Mouse (Mus musculus) intestine, embryonic 16.5 days (tissue): ENCODE results near the gene Mef2d. TPM values are rescaled to one million over a fixed set of nuclear protein-coding genes. Genes with fewer than 3 reads are reported as not detected.
A peak's percentile ranks its signal among the peaks of the same experiment; 100 is the strongest.

Experiments used
- ATAC-seq: fragments of 200-750 bp; cut with Nextera tagmentation; 2 replicates; pipeline ENCODE4 v1.8.0; 2017; ENCODE audit warnings: moderate TSS enrichment, moderate library complexity
- H3K27ac ChIP-seq: fragments of 300-500 bp; sonication (generic); 2 replicates; pipeline ENCODE4 v1.5.1; 2014; ENCODE audit warnings: mild to moderate bottlenecking, low read length
- H3K27me3 ChIP-seq: fragments of 300-500 bp; sonication (generic); replicated peaks from 2 replicates; pipeline ENCODE4 v1.6.1; 2014; ENCODE audit warnings: low read length, control low read depth, mixed read lengths; ENCODE audit not compliant: control insufficient read depth, insufficient read depth
- H3K36me3 ChIP-seq: fragments of 300-500 bp; sonication (generic); 2 replicates; pipeline ENCODE4 v1.6.1; 2014; ENCODE audit warnings: low read length, control low read depth; ENCODE audit not compliant: control insufficient read depth, insufficient read depth
- H3K4me1 ChIP-seq: fragments of 300-500 bp; sonication (generic); 2 replicates; pipeline ENCODE4 v1.6.1; 2014; ENCODE audit warnings: low read length, control low read depth, mixed read lengths; ENCODE audit not compliant: control insufficient read depth, insufficient read depth
- H3K4me2 ChIP-seq: fragments of 300-500 bp; sonication (generic); 2 replicates; pipeline ENCODE4 v1.6.1; 2014; ENCODE audit warnings: low read depth, low read length, control low read depth
- H3K4me3 ChIP-seq: fragments of 300-500 bp; sonication (generic); 2 replicates; pipeline ENCODE4 v1.5.1; 2014; ENCODE audit warnings: mild to moderate bottlenecking, low read length
- H3K9ac ChIP-seq: fragments of 300-500 bp; sonication (generic); 2 replicates; pipeline ENCODE4 v1.6.1; 2014; ENCODE audit warnings: low read depth, low read length
- H3K9me3 ChIP-seq: fragments of 300-500 bp; sonication (generic); 2 replicates; pipeline ENCODE4 v1.6.1; 2016; ENCODE audit warnings: low read length, control low read depth; ENCODE audit not compliant: control insufficient read depth
- WGBS: fragments of 180-500 bp; shearing (Covaris S2); extraction: QIAGEN DNeasy Blood & Tissue Kit; methylation state at CpG from one replicate; pipeline ENCODE4 v1.1.7; 2014; 5-methylcytosine and 5-hydroxymethylcytosine counted together
- polyA plus RNA-seq: library from polyadenylated mRNA; unstranded; fragments of >200 nt; fragmentation: Nextera tagmentation; extraction: Ambion mirVana; gene quantifications from 2 replicates; pipeline ENCODE4 v1.2.1, GENCODE M21; 2015

The Mef2d gene
- polyA plus RNA-seq, 1 experiment from 2014 or later: 13.7 TPM

- Histone ChIP-seq H3K9me3 (no peaks in the 10 kb centered on the region), H3K27ac (peak overlapping the region; percentile 100), H3K4me2 (peak overlapping the region; percentile 79), H3K4me1 (peaks cover 64% of the 10 kb centered on the region), H3K4me3 (peak overlapping the region; percentile 90), H3K36me3 (no peaks in the 10 kb centered on the region), H3K9ac (peak overlapping the region; percentile 85), H3K27me3 (no peaks in the 10 kb centered on the region)
- no peak for ATAC-seq
- 41% methylated on average over 6 of the region's 6 CpGs for WGBS
Measured at GRCm38 (mm10) chr3:88140903-88141430, 1.2 kb upstream of the Mef2d start.

- peaks cover 65% of the 10 kb centered on the region for H3K4me1 ChIP-seq
- WGBS: 8% methylated on average over 9 of the region's 9 CpGs
- ATAC-seq: no peak
Measured at GRCm38 (mm10) chr3:88141439-88141786, 759 bp upstream of the Mef2d start.

GRCm38 (mm10) chr3:88142546-88142915 lies 359 bp downstream of the Mef2d start:
- peak overlapping the region; percentile 79 for H3K4me2 ChIP-seq
- no peaks in the 10 kb centered on the region for H3K36me3 ChIP-seq
- no peaks in the 10 kb centered on the region for H3K9me3 ChIP-seq
- ATAC-seq: peak; percentile 8
- H3K27me3 ChIP-seq: no peaks in the 10 kb centered on the region
- peak overlapping the region; percentile 90 for H3K4me3 ChIP-seq
- under 1% methylated on average over 57 of the region's 57 CpGs for WGBS
- peak overlapping the region; percentile 93 for H3K9ac ChIP-seq
- H3K4me1 ChIP-seq: peaks cover 67% of the 10 kb centered on the region
- H3K27ac ChIP-seq: peak overlapping the region; percentile 100

More at GRCm38 (mm10) chr3:88141439-88141786, 759 bp upstream of the Mef2d start:
- no peaks in the 10 kb centered on the region for H3K36me3 ChIP-seq
- H3K27me3 ChIP-seq: no peaks in the 10 kb centered on the region
- H3K9ac ChIP-seq: peak overlapping the region; percentile 85
- peak overlapping the region; percentile 90 for H3K4me3 ChIP-seq
- no peaks in the 10 kb centered on the region for H3K9me3 ChIP-seq
- H3K27ac ChIP-seq: peak overlapping the region; percentile 100
- H3K4me2 ChIP-seq: peak overlapping the region; percentile 79

- H3K4me1 ChIP-seq: peaks cover 72% of the 10 kb centered on the region
- 0 out of 2 replicates have a peak, but pooled peaks have one; percentile 4 for ATAC-seq
- WGBS: under 1% methylated on average over 32 of the region's 33 CpGs
Measured at GRCm38 (mm10) chr3:88142916-88143771, 972 bp downstream of the Mef2d start.

GRCm38 (mm10) chr3:88143961-88144486 lies 1.9 kb downstream of the Mef2d start:
- H3K4me1 ChIP-seq: peaks cover 78% of the 10 kb centered on the region
- no peaks in the 10 kb centered on the region for H3K9me3 ChIP-seq
- H3K27me3 ChIP-seq: no peaks in the 10 kb centered on the region
- peak overlapping the region; percentile 100 for H3K27ac ChIP-seq
- no peak for ATAC-seq
- H3K9ac ChIP-seq: peak overlapping the region; percentile 93
- no peaks in the 10 kb centered on the region for H3K36me3 ChIP-seq
- 18% methylated on average over 5 of the region's 5 CpGs for WGBS
- H3K4me3 ChIP-seq: peak overlapping the region; percentile 90
- peak overlapping the region; percentile 79 for H3K4me2 ChIP-seq

More at GRCm38 (mm10) chr3:88142916-88143771, 972 bp downstream of the Mef2d start:
- no peaks in the 10 kb centered on the region for H3K27me3 ChIP-seq
- peak overlapping the region; percentile 90 for H3K4me3 ChIP-seq
- H3K9ac ChIP-seq: peak overlapping the region; percentile 93
- peak overlapping the region; percentile 79 for H3K4me2 ChIP-seq
- peak overlapping the region; percentile 100 for H3K27ac ChIP-seq
- H3K9me3 ChIP-seq: no peaks in the 10 kb centered on the region
- H3K36me3 ChIP-seq: no peaks in the 10 kb centered on the region

- ATAC-seq: no peak
- Histone ChIP-seq H3K27ac (peak overlapping the region; percentile 100), H3K4me1 (peaks cover 78% of the 10 kb centered on the region), H3K9ac (peak overlapping the region; percentile 93), H3K9me3 (no peaks in the 10 kb centered on the region), H3K4me3 (peak overlapping the region; percentile 90), H3K36me3 (no peaks in the 10 kb centered on the region), H3K4me2 (peak overlapping the region; percentile 79), H3K27me3 (no peaks in the 10 kb centered on the region)
- WGBS: 40% methylated on average over 6 of the region's 6 CpGs
Measured at GRCm38 (mm10) chr3:88144648-88145410, 2.7 kb downstream of the Mef2d start.

GRCm38 (mm10) chr3:88145411-88145782 lies 3.2 kb downstream of the Mef2d start:
- Histone ChIP-seq H3K9ac (peak overlapping the region; percentile 93), H3K4me2 (peak overlapping the region; percentile 79), H3K36me3 (no peaks in the 10 kb centered on the region), H3K9me3 (no peaks in the 10 kb centered on the region), H3K4me3 (0 out of 2 replicates have a peak overlapping the region, but pooled peaks have one; percentile 90), H3K4me1 (peaks cover 78% of the 10 kb centered on the region), H3K27ac (peak overlapping the region; percentile 100), H3K27me3 (no peaks in the 10 kb centered on the region)
- ATAC-seq: no peak
- 16% methylated on average over 4 of the region's 4 CpGs for WGBS

- H3K4me3 ChIP-seq: no peak overlapping the region
- peaks cover 79% of the 10 kb centered on the region for H3K4me1 ChIP-seq
- H3K9ac ChIP-seq: peak overlapping the region; percentile 93
- WGBS: 47% methylated on average over 5 of the region's 5 CpGs
- no peak for ATAC-seq
- H3K27ac ChIP-seq: 0 out of 2 replicates have a peak overlapping the region, but pooled peaks have one; percentile 16
- peak overlapping the region; percentile 79 for H3K4me2 ChIP-seq
- H3K9me3 ChIP-seq: no peaks in the 10 kb centered on the region
- H3K27me3 ChIP-seq: no peaks in the 10 kb centered on the region
- no peaks in the 10 kb centered on the region for H3K36me3 ChIP-seq
Measured at GRCm38 (mm10) chr3:88145952-88146351, 3.8 kb downstream of the Mef2d start.
